Mouse (Mus musculus) lung, postnatal 0 days (tissue): ENCODE data around the gene Ada.

Experiments used
- CTCF ChIP-seq: IDR thresholded peaks from 2 replicates; pipeline ENCODE4 v1.5.1; 2016; ENCODE audit warnings: antibody characterized with exemption, mild to moderate bottlenecking
- EP300 ChIP-seq: IDR thresholded peaks from 2 replicates; pipeline ENCODE4 v1.6.1; 2016; ENCODE audit warnings: antibody characterized with exemption, mild to moderate bottlenecking, control low read depth

DNA sequence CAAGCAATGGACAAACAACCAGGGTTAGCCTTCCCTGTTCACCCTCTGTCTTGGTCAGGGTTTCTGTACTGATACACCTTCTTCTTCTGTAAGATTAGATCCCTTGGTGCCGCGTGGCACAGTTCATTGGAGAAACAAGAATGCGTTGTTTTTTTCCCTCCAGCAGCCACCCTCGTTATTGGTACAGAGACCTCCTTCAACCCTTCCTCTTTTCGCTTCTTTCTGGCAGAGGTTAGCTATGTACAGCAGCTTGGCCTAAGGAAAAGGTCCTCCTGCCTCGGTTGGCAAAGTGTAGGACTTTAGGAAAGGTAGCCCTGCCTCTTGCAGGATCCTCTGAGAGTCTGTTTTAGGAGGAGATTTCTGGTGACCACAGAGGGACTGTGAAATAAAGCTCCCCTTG is 10.6 kb upstream of the Ada start:
- TF ChIP-seq CTCF: no peak
- no peak for TF ChIP-seq EP300
